ENCODE assay signal across 12 mouse cellular contexts in genomic region chr5:99287647-99288185, GRCm38 (mm10).
"Had no signal": no experiment of that assay in that cellular context is flagged by ENCODE, and none has a peak within 500 bp of the region (broad histone marks: within the 10 kb centered on the region; RNA-seq: fewer than 3 reads in every experiment).

No protein-coding gene starts in this region.

- H3K4me3 ChIP-seq: limb, embryonic 15.5 days; liver, embryonic 13.5 days; midbrain, embryonic 12.5 days; neural tube, embryonic 13.5 days had no signal

- H3K4me1 ChIP-seq: limb, embryonic 15.5 days; midbrain, embryonic 12.5 days had no signal

- DNase-seq: kidney, adult 11 months; kidney, adult 9 months; kidney, postnatal 36 days; layer of hippocampus, adult 9-11 months; layer of hippocampus, postnatal 36 days; liver, embryonic 13.5 days; lung, embryonic 14.5 days; thymus, adult 18-20 months; thymus, postnatal 14 days had no signal
